Mouse (Mus musculus) lung, embryonic 16.5 days (tissue): ENCODE results near the gene Extl1. TPM values are rescaled to one million over a fixed set of nuclear protein-coding genes. Genes with fewer than 3 reads are reported as not detected.

Experiments used
- ATAC-seq: fragments of 200-750 bp; cut with Nextera tagmentation; 2 replicates; pipeline ENCODE4 v1.8.0; 2017; ENCODE audit warnings: low read depth, mild to moderate bottlenecking, moderate library complexity
- H3K27ac ChIP-seq: fragments of 300-500 bp; sonication (generic); 2 replicates; pipeline ENCODE4 v1.5.1; 2014; ENCODE audit warnings: mild to moderate bottlenecking, control low read depth, low read length
- H3K27me3 ChIP-seq: fragments of 300-500 bp; sonication (generic); 2 replicates; pipeline ENCODE4 v1.6.1; 2014; ENCODE audit warnings: low read depth, low read length, mixed read lengths; ENCODE audit not compliant: control insufficient read depth, insufficient read depth
- H3K36me3 ChIP-seq: fragments of 300-500 bp; sonication (generic); 2 replicates; pipeline ENCODE4 v1.6.1; 2014; ENCODE audit warnings: low read length; ENCODE audit not compliant: control insufficient read depth, insufficient read depth
- H3K4me1 ChIP-seq: fragments of 300-500 bp; sonication (generic); replicated peaks from 2 replicates; pipeline ENCODE4 v1.6.1; 2014; ENCODE audit warnings: low read length, mixed read lengths; ENCODE audit not compliant: control insufficient read depth, insufficient read depth
- H3K4me2 ChIP-seq: fragments of 300-500 bp; sonication (generic); 2 replicates; pipeline ENCODE4 v1.6.1; 2014; ENCODE audit warnings: low read depth, low read length, control low read depth
- H3K4me3 ChIP-seq: fragments of 300-500 bp; sonication (generic); 2 replicates; pipeline ENCODE4 v1.5.1; 2014; ENCODE audit warnings: mild to moderate bottlenecking, low read length, control low read depth
- H3K9ac ChIP-seq: fragments of 300-500 bp; sonication (generic); 2 replicates; pipeline ENCODE4 v1.6.1; 2014; ENCODE audit warnings: low read length, control low read depth
- H3K9me3 ChIP-seq: fragments of 300-500 bp; sonication (generic); 2 replicates; pipeline ENCODE4 v1.6.1; 2016; ENCODE audit warnings: low read length; ENCODE audit not compliant: control insufficient read depth
- WGBS: fragments of 180-500 bp; shearing (Covaris S2); extraction: QIAGEN DNeasy Blood & Tissue Kit; methylation state at CpG from one replicate; pipeline ENCODE4 v1.1.7; 2014; 5-methylcytosine and 5-hydroxymethylcytosine counted together
- polyA plus RNA-seq: library from polyadenylated mRNA; unstranded; fragments of >200 nt; fragmentation: Nextera tagmentation; extraction: Ambion mirVana; gene quantifications from 2 replicates; pipeline ENCODE4 v1.2.1, GENCODE M21; 2015

The Extl1 gene
- polyA plus RNA-seq, 1 experiment from 2014 or later, result 2.5 TPM

DNA sequence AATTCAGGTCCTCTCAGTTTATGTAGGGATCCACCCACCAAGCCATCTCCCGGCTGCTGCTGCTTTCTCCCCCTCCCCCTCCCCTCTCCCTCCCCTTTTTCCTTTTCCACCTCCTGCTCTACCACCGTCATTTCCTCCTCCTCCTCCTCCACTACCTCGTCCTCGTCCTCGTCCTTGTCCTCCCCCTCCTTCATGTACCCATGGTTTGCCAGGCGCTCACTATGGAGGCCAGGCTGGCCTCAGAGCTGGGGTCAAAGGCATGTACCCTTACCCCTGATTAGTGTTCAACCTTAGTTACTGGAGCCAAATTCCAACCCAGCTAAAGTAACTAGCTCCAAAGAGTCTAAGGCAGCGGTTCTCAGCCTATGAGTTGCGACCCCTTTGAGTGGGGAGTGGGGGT lies 55.5 kb downstream of the Extl1 start:
- H3K4me1 ChIP-seq, result peaks cover 10% of the 10 kb centered on the region; the same call in 1 of the 2 replicates
- 50% methylated on average over 8 of the region's 8 CpGs for WGBS
- H3K4me3 ChIP-seq, result no peak overlapping the region
- no peaks in the 10 kb centered on the region for H3K27me3 ChIP-seq
- no peak overlapping the region for H3K4me2 ChIP-seq
- no peak for ATAC-seq
- no peak overlapping the region for H3K9ac ChIP-seq
- no peaks in the 10 kb centered on the region for H3K36me3 ChIP-seq
- no peaks in the 10 kb centered on the region for H3K9me3 ChIP-seq
- H3K27ac ChIP-seq, result 0 out of 2 replicates have a peak overlapping the region, but pooled peaks have one; percentile 27

DNA sequence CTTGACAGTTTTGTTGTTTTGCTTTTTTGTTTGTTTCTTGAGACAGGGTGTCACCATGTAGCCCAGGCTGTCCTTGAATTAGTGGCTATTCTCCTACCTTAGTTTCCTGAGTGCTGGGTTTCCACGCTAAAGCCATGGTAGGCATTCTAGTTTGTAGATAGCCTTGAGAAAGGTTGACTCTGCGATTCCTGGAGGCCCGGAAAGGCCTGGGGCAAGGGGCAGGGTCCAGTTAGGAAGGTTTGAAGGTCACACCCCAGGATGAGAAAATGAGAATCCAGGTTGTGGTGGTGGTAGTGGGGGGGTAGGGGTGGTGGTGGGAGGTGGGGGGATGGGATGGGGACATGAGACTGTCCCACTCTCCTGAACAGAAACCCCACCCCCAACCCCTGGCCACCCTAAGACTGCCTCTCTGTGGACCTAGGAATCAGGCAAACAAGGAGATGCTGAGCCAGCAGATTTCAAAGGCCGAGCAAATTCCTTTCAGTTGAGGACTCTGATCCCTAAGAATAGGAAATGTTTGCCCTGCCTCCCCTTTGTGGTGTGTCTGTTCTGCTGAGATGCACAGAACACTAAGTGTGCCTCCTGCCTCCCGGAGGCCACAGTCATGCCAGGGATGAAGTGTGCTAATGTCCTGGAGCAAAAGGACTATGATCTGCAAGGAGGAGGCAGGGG lies 56.7 kb downstream of the Extl1 start:
- H3K36me3 ChIP-seq, result no peaks in the 10 kb centered on the region
- no peak overlapping the region for H3K4me3 ChIP-seq
- no peak overlapping the region for H3K27ac ChIP-seq
- H3K27me3 ChIP-seq, result no peaks in the 10 kb centered on the region
- H3K9me3 ChIP-seq, result no peaks in the 10 kb centered on the region
- no peak overlapping the region for H3K4me2 ChIP-seq
- H3K9ac ChIP-seq, result no peak overlapping the region
- 56% methylated on average over 5 of the region's 5 CpGs for WGBS
- H3K4me1 ChIP-seq, result peaks cover 10% of the 10 kb centered on the region; the same call in 1 of the 2 replicates
- no peak for ATAC-seq

DNA sequence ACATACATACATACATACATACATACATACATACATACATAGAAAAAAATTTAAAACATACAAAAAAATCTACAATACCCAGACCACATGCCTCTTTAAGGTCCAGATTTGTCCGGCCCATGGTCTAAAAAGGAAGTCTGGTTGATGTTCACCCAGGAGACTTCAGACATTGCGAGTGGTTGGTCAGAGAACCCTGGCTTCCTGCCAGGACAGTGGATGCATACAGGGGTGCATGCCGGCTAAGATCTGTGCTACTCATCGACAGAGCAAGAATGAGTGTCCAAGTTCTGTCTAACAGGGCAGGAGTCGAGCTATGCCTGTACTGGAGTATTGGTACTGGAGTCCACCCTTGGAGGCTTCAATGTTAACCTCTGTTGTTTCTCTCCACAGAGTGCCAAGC lies 59.0 kb downstream of the Extl1 start:
- Histone ChIP-seq H3K4me3 (no peak overlapping the region), H3K9ac (no peak overlapping the region), H3K4me1 (peaks cover 10% of the 10 kb centered on the region; the same call in 1 of the 2 replicates), H3K27ac (no peak overlapping the region), H3K4me2 (no peak overlapping the region), H3K36me3 (no peaks in the 10 kb centered on the region), H3K27me3 (no peaks in the 10 kb centered on the region), H3K9me3 (no peaks in the 10 kb centered on the region)
- WGBS, result 34% methylated on average over 5 of the region's 5 CpGs
- ATAC-seq, result no peak

DNA sequence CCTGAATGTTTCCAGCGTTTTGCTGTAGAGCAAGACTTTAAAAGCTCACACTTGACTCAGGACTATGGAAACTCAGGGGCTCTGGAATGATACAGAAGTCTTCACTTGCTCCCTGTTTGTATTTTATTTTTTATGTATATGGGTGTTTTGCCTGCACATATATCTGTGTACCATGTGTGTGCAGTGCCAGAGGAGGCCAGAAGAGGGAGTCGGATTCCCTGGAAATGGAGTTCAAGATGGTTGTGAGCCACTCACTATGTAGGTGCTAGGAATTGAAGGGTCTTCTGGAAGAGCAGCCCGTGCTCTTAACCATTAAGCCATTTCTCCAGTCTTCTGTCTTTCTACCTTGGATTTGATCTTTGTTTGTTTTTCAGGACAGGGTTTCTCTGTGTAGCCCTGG lies 62.1 kb downstream of the Extl1 start:
- ATAC-seq, result no peak
- no peak overlapping the region for H3K4me2 ChIP-seq
- H3K27me3 ChIP-seq, result no peaks in the 10 kb centered on the region
- no peak overlapping the region for H3K27ac ChIP-seq
- no peaks in the 10 kb centered on the region for H3K36me3 ChIP-seq
- no peaks in the 10 kb centered on the region for H3K9me3 ChIP-seq
- no peak overlapping the region for H3K9ac ChIP-seq
- no peak overlapping the region for H3K4me3 ChIP-seq
- H3K4me1 ChIP-seq, result no peaks in the 10 kb centered on the region
- WGBS, result 56% methylated on average over 3 of the region's 3 CpGs

DNA sequence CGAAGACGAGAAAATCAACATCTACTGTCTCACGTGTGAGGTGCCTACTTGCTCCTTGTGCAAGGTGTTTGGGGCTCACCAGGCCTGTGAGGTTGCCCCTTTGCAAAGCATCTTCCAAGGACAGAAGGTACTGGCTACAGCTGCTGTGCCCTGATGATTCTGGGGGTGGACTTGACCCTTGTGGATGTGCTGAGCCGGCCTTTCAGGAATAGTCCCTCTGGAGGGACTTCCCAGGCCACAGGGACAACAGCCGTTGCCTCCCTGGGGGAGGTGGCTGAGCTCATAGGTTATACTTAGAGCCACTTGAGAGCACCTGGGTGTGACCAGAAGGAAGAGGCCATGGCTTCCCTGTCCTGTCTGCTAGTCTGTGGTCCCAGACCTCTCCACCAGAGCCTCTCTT lies 64.0 kb downstream of the Extl1 start:
- Histone ChIP-seq H3K36me3 (no peaks in the 10 kb centered on the region), H3K9me3 (no peaks in the 10 kb centered on the region), H3K4me3 (no peak overlapping the region), H3K4me1 (no peaks in the 10 kb centered on the region), H3K27me3 (no peaks in the 10 kb centered on the region), H3K9ac (no peak overlapping the region), H3K27ac (no peak overlapping the region), H3K4me2 (no peak overlapping the region)
- 67% methylated on average over 5 of the region's 5 CpGs for WGBS
- ATAC-seq, result no peak

DNA sequence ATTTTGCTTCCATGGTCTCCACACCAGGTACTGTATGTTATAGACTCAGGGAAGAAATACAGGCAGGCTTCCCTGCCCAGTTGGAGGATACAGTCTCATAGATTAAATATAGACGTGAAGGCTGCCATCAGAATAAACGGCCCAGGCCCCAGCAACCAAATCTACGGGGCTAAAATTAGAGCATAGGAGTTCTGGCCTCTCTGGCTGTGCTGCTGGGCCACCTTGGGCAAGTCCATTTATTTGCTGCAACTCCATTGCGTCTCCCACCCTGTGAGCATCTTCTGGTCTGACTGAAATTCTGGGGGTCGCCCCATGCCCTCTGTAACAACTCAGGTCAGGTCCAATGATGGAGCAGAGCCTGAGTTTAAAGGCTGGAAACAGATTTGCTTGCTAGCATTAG lies 64.6 kb downstream of the Extl1 start:
- no peaks in the 10 kb centered on the region for H3K36me3 ChIP-seq
- WGBS, result 84% methylated on average over 5 of the region's 5 CpGs
- no peak for ATAC-seq
- no peak overlapping the region for H3K4me3 ChIP-seq
- no peak overlapping the region for H3K4me2 ChIP-seq
- no peaks in the 10 kb centered on the region for H3K9me3 ChIP-seq
- no peak overlapping the region for H3K27ac ChIP-seq
- H3K27me3 ChIP-seq, result no peaks in the 10 kb centered on the region
- no peaks in the 10 kb centered on the region; the same call in 1 of the 2 replicates for H3K4me1 ChIP-seq
- no peak overlapping the region for H3K9ac ChIP-seq

DNA sequence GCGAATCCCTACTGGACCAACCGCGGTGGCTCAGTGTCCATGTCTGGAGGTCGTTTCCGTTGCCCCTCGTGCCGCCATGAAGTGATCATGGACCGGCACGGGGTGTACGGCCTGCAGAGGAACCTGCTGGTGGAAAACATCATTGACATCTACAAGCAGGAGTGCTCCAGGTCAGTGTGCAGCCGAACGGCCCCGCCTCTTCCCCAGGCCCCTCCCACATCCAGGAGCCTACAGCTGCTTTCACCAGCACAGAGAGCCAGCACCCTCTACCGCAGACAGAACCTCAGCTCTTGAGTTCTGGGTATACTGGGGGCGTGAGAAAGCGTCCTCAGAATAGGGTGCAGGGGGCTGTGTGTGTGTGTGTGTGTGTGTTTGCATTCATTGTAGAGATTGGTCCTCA lies 67.3 kb downstream of the Extl1 start:
- H3K4me1 ChIP-seq, result no peaks in the 10 kb centered on the region; the same call in 1 of the 2 replicates
- no peak for ATAC-seq
- 40% methylated on average over 16 of the region's 16 CpGs for WGBS
- H3K9me3 ChIP-seq, result peaks cover 6% of the 10 kb centered on the region
- H3K27me3 ChIP-seq, result no peaks in the 10 kb centered on the region
- no peak overlapping the region for H3K4me2 ChIP-seq
- no peak overlapping the region for H3K9ac ChIP-seq
- H3K4me3 ChIP-seq, result no peak overlapping the region
- no peak overlapping the region for H3K27ac ChIP-seq
- H3K36me3 ChIP-seq, result no peaks in the 10 kb centered on the region

DNA sequence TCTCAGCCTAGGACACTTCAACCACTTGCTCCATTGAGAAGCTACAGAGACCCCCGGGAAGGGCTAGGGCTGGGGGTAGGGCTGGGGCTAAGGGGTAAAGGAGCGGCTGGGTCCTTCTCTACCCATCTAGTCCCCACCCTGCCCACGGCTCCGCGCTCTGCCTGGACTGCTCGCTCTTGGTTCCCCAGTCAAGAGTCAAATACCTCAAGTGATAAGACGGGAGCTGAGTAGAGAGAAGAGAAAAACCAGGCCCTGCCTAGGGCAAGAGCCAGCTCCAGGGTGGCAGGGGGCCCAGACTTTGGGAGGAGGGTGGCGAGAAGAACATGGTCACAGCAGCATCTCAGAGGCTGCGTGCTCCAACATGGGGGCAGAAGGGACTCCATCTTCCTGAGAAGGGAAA lies 68.2 kb downstream of the Extl1 start:
- no peak overlapping the region for H3K4me2 ChIP-seq

DNA sequence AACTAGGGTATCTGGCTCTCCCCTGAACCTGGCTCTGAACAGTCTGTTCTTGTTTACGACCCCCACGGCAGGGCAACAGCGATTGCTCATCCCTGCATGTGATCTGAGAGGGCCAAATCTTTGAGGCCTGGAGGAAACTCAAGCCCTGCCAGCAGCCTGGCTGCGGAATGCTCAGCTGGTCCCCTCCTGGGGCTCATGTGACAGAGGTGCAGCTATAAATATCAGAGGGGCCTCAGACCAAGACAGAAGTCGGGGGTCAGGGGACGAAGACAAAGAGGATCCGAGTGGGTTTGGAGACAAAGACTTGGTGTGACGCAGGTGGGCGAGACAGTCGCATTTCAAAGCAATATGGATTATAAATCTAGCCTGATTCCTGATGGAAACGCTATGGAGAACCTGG lies 68.8 kb downstream of the Extl1 start, which contains the start of gene Trim63:
Gene Trim63, plus strand, starts transcription at position 245 of the 400 bp plus-strand sequence.
- H3K4me3 ChIP-seq, result no peak within 1 kb of the TSS
- H3K9ac ChIP-seq, result no peak within 1 kb of the TSS
- no peaks in the 10 kb centered on the region; the same call in 1 of the 2 replicates for H3K4me1 ChIP-seq
- WGBS, result 35% methylated on average over 11 of the region's 11 CpGs
- no peak within 1 kb of the TSS for H3K27ac ChIP-seq
- no peaks in the 10 kb centered on the region for H3K27me3 ChIP-seq
- H3K36me3 ChIP-seq, result no peaks in the 10 kb centered on the region
- no peak within 1 kb of the TSS for H3K4me2 ChIP-seq
- peaks cover 6% of the 10 kb centered on the region for H3K9me3 ChIP-seq
- no peak for ATAC-seq

More for the DNA sequence above, 68.2 kb downstream of the Extl1 start:
- peaks cover 6% of the 10 kb centered on the region for H3K9me3 ChIP-seq
- WGBS, result 52% methylated on average over 9 of the region's 9 CpGs
- no peaks in the 10 kb centered on the region for H3K27me3 ChIP-seq
- no peaks in the 10 kb centered on the region; the same call in 1 of the 2 replicates for H3K4me1 ChIP-seq
- H3K36me3 ChIP-seq, result no peaks in the 10 kb centered on the region
- H3K27ac ChIP-seq, result no peak overlapping the region
- H3K9ac ChIP-seq, result no peak overlapping the region
- H3K4me3 ChIP-seq, result no peak overlapping the region
- 0 out of 2 replicates have a peak, but pooled peaks have one; percentile 43 for ATAC-seq
